Mouse (Mus musculus): ENCODE results near the gene Vta1. TPM values are rescaled to one million over a fixed set of nuclear protein-coding genes. Genes with fewer than 3 reads are reported as not detected.

The Vta1 gene
- 126 TPM for polyA plus RNA-seq (2014; fragmentation: Illumina TruSeq; extraction: RNeasy Lipid Tissue Mini Kit (QIAGEN cat#74804); ENCODE audit: low read depth, low replicate concordance)

GRCm38 (mm10) chr10:14705072-14706066 is at the start of gene Vta1, which contains the start of gene Nmbr:
Gene Vta1, minus strand, starts transcription at chr10:14705560.
Gene Nmbr, plus strand, starts transcription at chr10:14705591.

GRCm38 (mm10) chr10:14718114-14718513 is 12.8 kb upstream of the Vta1 start, which contains the start of gene Gje1:
Gene Gje1, minus strand, starts transcription at chr10:14718214.

Other genes with a start within 250 kb of the Vta1 start
- gene Adgrg6, start 159.9 kb downstream of the Vta1 start, polyA plus RNA-seq (2014; fragmentation: Illumina TruSeq; extraction: RNeasy Lipid Tissue Mini Kit (QIAGEN cat#74804); ENCODE audit: low read depth, low replicate concordance) = 4.5 TPM
- gene Nmbr, start within 50 bp of the Vta1 start, polyA plus RNA-seq (2014; fragmentation: Illumina TruSeq; extraction: RNeasy Lipid Tissue Mini Kit (QIAGEN cat#74804); ENCODE audit: low read depth, low replicate concordance) = 0.98 TPM
- not detected for gene Gje1, start 12.7 kb upstream of the Vta1 start, polyA plus RNA-seq (2014; fragmentation: Illumina TruSeq; extraction: RNeasy Lipid Tissue Mini Kit (QIAGEN cat#74804); ENCODE audit: low read depth, low replicate concordance)

Measured in sigmoid colon, adult 10 weeks (tissue).